Mouse (Mus musculus) midbrain, embryonic 11.5 days (tissue): ENCODE results near the gene Camk1d. TPM values are rescaled to one million over a fixed set of nuclear protein-coding genes. Genes with fewer than 3 reads are reported as not detected.
A peak's percentile ranks its signal among the peaks of the same experiment; 100 is the strongest.

Experiments used
- ATAC-seq: fragments of 200-750 bp; cut with Nextera tagmentation; 2 replicates; pipeline ENCODE4 v1.8.0; 2017; ENCODE audit warnings: moderate TSS enrichment, moderate library complexity; ENCODE audit not compliant: low FRiP score
- DNase-seq: peaks from one replicate; pipeline ENCODE4 v3.0.0; 2015; ENCODE audit warnings: low spot score; ENCODE audit errors: missing footprints
- H3K27ac ChIP-seq: fragments of 300-500 bp; sonication (generic); 2 replicates; pipeline ENCODE4 v1.5.1; 2014; ENCODE audit warnings: low read depth, low read length
- H3K27me3 ChIP-seq: fragments of 300-500 bp; sonication (generic); 2 replicates; pipeline ENCODE4 v1.6.1; 2014; ENCODE audit warnings: mild to moderate bottlenecking, low read length, moderate library complexity, mixed read lengths; ENCODE audit not compliant: control insufficient read depth, insufficient read depth
- H3K36me3 ChIP-seq: fragments of 300-500 bp; sonication (generic); 2 replicates; pipeline ENCODE4 v1.6.1; 2014; ENCODE audit warnings: mild to moderate bottlenecking, low read length, moderate library complexity, mixed read lengths; ENCODE audit not compliant: control insufficient read depth, insufficient read depth
- H3K4me1 ChIP-seq: fragments of 300-500 bp; sonication (generic); 2 replicates; pipeline ENCODE4 v1.6.1; 2014; ENCODE audit warnings: low read length; ENCODE audit not compliant: control insufficient read depth, insufficient read depth
- H3K4me2 ChIP-seq: fragments of 300-500 bp; sonication (generic); 2 replicates; pipeline ENCODE4 v1.6.1; 2014; ENCODE audit warnings: mild to moderate bottlenecking, moderate library complexity
- H3K4me3 ChIP-seq: fragments of 300-500 bp; sonication (generic); 2 replicates; pipeline ENCODE4 v1.5.1; 2014; ENCODE audit warnings: low read depth, low read length
- H3K9ac ChIP-seq: fragments of 300-500 bp; sonication (generic); 2 replicates; pipeline ENCODE4 v1.6.1; 2014; ENCODE audit warnings: low read length
- H3K9me3 ChIP-seq: fragments of 300-500 bp; sonication (generic); 2 replicates; pipeline ENCODE4 v1.6.1; 2016; ENCODE audit warnings: low read length; ENCODE audit not compliant: control insufficient read depth
- WGBS: fragments of 180-500 bp; shearing (Covaris S2); extraction: QIAGEN DNeasy Blood & Tissue Kit; methylation state at CpG from one replicate; pipeline ENCODE4 v1.1.7; 2014; 5-methylcytosine and 5-hydroxymethylcytosine counted together
- polyA plus RNA-seq: library from polyadenylated mRNA; unstranded; fragments of >200 nt; fragmentation: Nextera tagmentation; extraction: Ambion mirVana; gene quantifications from 2 replicates; pipeline ENCODE4 v1.2.1, GENCODE M21; 2014

The Camk1d gene
- polyA plus RNA-seq, 1 experiment from 2014 or later = 2.0 TPM

- H3K36me3 ChIP-seq = no peaks in the 10 kb centered on the region
- ATAC-seq (no peak), DNase-seq (no peak)
- H3K4me2 ChIP-seq = no peak overlapping the region
- no peaks in the 10 kb centered on the region for H3K9me3 ChIP-seq
- no peaks in the 10 kb centered on the region for H3K27me3 ChIP-seq
- H3K4me3 ChIP-seq = no peak overlapping the region
- WGBS = 82% methylated on average over 6 of the region's 6 CpGs
- H3K4me1 ChIP-seq = no peaks in the 10 kb centered on the region
- H3K27ac ChIP-seq = no peak overlapping the region
- no peak overlapping the region for H3K9ac ChIP-seq
Measured at GRCm38 (mm10) chr2:5417158-5418032, 296.9 kb downstream of the Camk1d start.

GRCm38 (mm10) chr2:5411774-5412173 lies 302.5 kb downstream of the Camk1d start:
- Histone ChIP-seq H3K27me3 (no peaks in the 10 kb centered on the region), H3K27ac (no peak overlapping the region), H3K4me3 (no peak overlapping the region), H3K4me2 (no peak overlapping the region), H3K4me1 (no peaks in the 10 kb centered on the region), H3K9ac (no peak overlapping the region), H3K9me3 (no peaks in the 10 kb centered on the region), H3K36me3 (no peaks in the 10 kb centered on the region)
- 59% methylated on average over 2 of the region's 2 CpGs for WGBS
- no peak for DNase-seq
- no peak for ATAC-seq

GRCm38 (mm10) chr2:5403850-5404249 lies 310.5 kb downstream of the Camk1d start:
- 0 out of 2 replicates have a peak, but pooled peaks have one; percentile 30 for ATAC-seq
- Histone ChIP-seq H3K9ac (no peak overlapping the region), H3K9me3 (no peaks in the 10 kb centered on the region), H3K36me3 (no peaks in the 10 kb centered on the region), H3K4me3 (no peak overlapping the region), H3K4me1 (no peaks in the 10 kb centered on the region), H3K4me2 (no peak overlapping the region), H3K27ac (no peak overlapping the region), H3K27me3 (no peaks in the 10 kb centered on the region)
- no peak for DNase-seq
- 56% methylated on average over 3 of the region's 3 CpGs for WGBS

GRCm38 (mm10) chr2:5402036-5402435 lies 312.3 kb downstream of the Camk1d start:
- Histone ChIP-seq H3K9me3 (no peaks in the 10 kb centered on the region), H3K9ac (no peak overlapping the region), H3K4me3 (no peak overlapping the region), H3K27ac (no peak overlapping the region), H3K36me3 (no peaks in the 10 kb centered on the region), H3K4me2 (no peak overlapping the region), H3K27me3 (no peaks in the 10 kb centered on the region), H3K4me1 (no peaks in the 10 kb centered on the region)
- 93% methylated on average over 12 of the region's 12 CpGs for WGBS
- ATAC-seq = no peak
- DNase-seq = no peak

GRCm38 (mm10) chr2:5398505-5398904 lies 315.8 kb downstream of the Camk1d start:
- Histone ChIP-seq H3K27me3 (no peaks in the 10 kb centered on the region), H3K9me3 (no peaks in the 10 kb centered on the region), H3K4me3 (no peak overlapping the region), H3K9ac (no peak overlapping the region), H3K4me1 (no peaks in the 10 kb centered on the region), H3K36me3 (no peaks in the 10 kb centered on the region), H3K4me2 (no peak overlapping the region), H3K27ac (no peak overlapping the region)
- DNase-seq (no peak), ATAC-seq (no peak)
- whole genome bisulfite sequencing = 87% methylated on average over 9 of the region's 9 CpGs

GRCm38 (mm10) chr2:5398043-5398442 lies 316.3 kb downstream of the Camk1d start:
- no peak for DNase-seq
- Histone ChIP-seq H3K4me3 (no peak overlapping the region), H3K9ac (no peak overlapping the region), H3K4me1 (no peaks in the 10 kb centered on the region), H3K36me3 (no peaks in the 10 kb centered on the region), H3K27me3 (no peaks in the 10 kb centered on the region), H3K9me3 (no peaks in the 10 kb centered on the region), H3K27ac (no peak overlapping the region), H3K4me2 (no peak overlapping the region)
- 84% methylated on average over 6 of the region's 6 CpGs for WGBS
- no peak for ATAC-seq

GRCm38 (mm10) chr2:5397468-5397867 lies 316.8 kb downstream of the Camk1d start:
- H3K9ac ChIP-seq = no peak overlapping the region
- H3K27ac ChIP-seq = no peak overlapping the region
- H3K27me3 ChIP-seq = no peaks in the 10 kb centered on the region
- ATAC-seq (no peak), DNase-seq (no peak)
- 75% methylated on average over 3 of the region's 3 CpGs for WGBS
- H3K36me3 ChIP-seq = no peaks in the 10 kb centered on the region
- no peak overlapping the region for H3K4me2 ChIP-seq
- no peaks in the 10 kb centered on the region for H3K4me1 ChIP-seq
- no peaks in the 10 kb centered on the region for H3K9me3 ChIP-seq
- no peak overlapping the region for H3K4me3 ChIP-seq

- H3K9ac ChIP-seq = no peak overlapping the region
- WGBS = 71% methylated on average over 1 of the region's 1 CpGs
- no peaks in the 10 kb centered on the region for H3K27me3 ChIP-seq
- DNase-seq (no peak), ATAC-seq (no peak)
- H3K9me3 ChIP-seq = no peaks in the 10 kb centered on the region
- H3K4me1 ChIP-seq = no peaks in the 10 kb centered on the region
- H3K27ac ChIP-seq = no peak overlapping the region
- no peaks in the 10 kb centered on the region for H3K36me3 ChIP-seq
- H3K4me2 ChIP-seq = no peak overlapping the region
- no peak overlapping the region for H3K4me3 ChIP-seq
Measured at GRCm38 (mm10) chr2:5396415-5396814, 317.9 kb downstream of the Camk1d start.

- no peak overlapping the region for H3K27ac ChIP-seq
- ATAC-seq = no peak
- WGBS = 77% methylated on average over 2 of the region's 2 CpGs
- no peaks in the 10 kb centered on the region for H3K36me3 ChIP-seq
- H3K9ac ChIP-seq = no peak overlapping the region
- no peak overlapping the region for H3K4me2 ChIP-seq
- H3K4me1 ChIP-seq = no peaks in the 10 kb centered on the region
- H3K27me3 ChIP-seq = no peaks in the 10 kb centered on the region
- DNase-seq = no peak
- no peak overlapping the region for H3K4me3 ChIP-seq
- no peaks in the 10 kb centered on the region for H3K9me3 ChIP-seq
Measured at GRCm38 (mm10) chr2:5395873-5396272, 318.4 kb downstream of the Camk1d start.
